Mouse (Mus musculus) CH12.LX (cell line): ENCODE measurements at regions not wholly inside any gene's neighbourhood (a gene's known extent, or its start where the extent isn't known, plus 50 kb on each side); places are given as distances from the start of the nearest gene placed in this dataset.

Experiments used
- DNase-seq: peaks from one replicate; pipeline ENCODE4 v3.0.0-alpha.2; 2013; ENCODE audit errors: extremely low read depth
- H3K27ac ChIP-seq: 2 replicates; pipeline ENCODE4 v1.5.1; 2012; ENCODE audit warnings: low read depth, mild to moderate bottlenecking, control low read depth, moderate library complexity; ENCODE audit not compliant: insufficient read depth
- H3K27me3 ChIP-seq: replicated peaks from 2 replicates; pipeline ENCODE3; 2012; ENCODE audit warnings: inconsistent platforms
- H3K36me3 ChIP-seq, 2 experiments: replicated peaks in 1 of 2; 2 replicates each; pipeline versions ENCODE3 to v1.6.1; 2012; ENCODE audit warnings: inconsistent platforms in 1 of 2, low read length in 1 of 2, mild to moderate bottlenecking in 1 of 2, mixed read lengths in 1 of 2, moderate library complexity in 1 of 2; ENCODE audit not compliant: control insufficient read depth in 1 of 2, insufficient read depth in 1 of 2
- H3K4me1 ChIP-seq, 2 experiments: 2 replicates each; pipeline ENCODE4 v1.6.1; 2012; ENCODE audit warnings: inconsistent platforms in 1 of 2, moderate library complexity in 1 of 2; ENCODE audit not compliant: insufficient read depth in 2 of 2, control insufficient read depth in 1 of 2
- H3K4me2 ChIP-seq: 2 replicates; pipeline ENCODE4 v1.6.1; 2012; ENCODE audit warnings: low read depth, mild to moderate bottlenecking, control low read depth; ENCODE audit not compliant: poor library complexity, insufficient read depth, severe bottlenecking
- H3K4me3 ChIP-seq, 3 experiments: fragments of 150-350 bp in 1 of 3; sonication (generic) in 1 of 3; replicated peaks in 1 of 3; 2 replicates each; pipeline versions ENCODE3 to v1.5.1; 2011 to 2012; ENCODE audit warnings: low read depth in 2 of 3, low read length in 2 of 3, mild to moderate bottlenecking in 2 of 3, moderate library complexity in 2 of 3, control low read depth in 1 of 3, improper control_type of control experiment in 1 of 3, inconsistent platforms in 1 of 3, mixed read lengths in 1 of 3; ENCODE audit not compliant: poor library complexity in 1 of 3
- H3K79me2 ChIP-seq: replicated peaks from 2 replicates; pipeline ENCODE4 v1.6.1; 2012; ENCODE audit warnings: mild to moderate bottlenecking, moderate library complexity; ENCODE audit not compliant: control insufficient read depth, poor library complexity, insufficient read depth, severe bottlenecking; ENCODE audit errors: extremely low read depth
- H3K9ac ChIP-seq: 2 replicates; pipeline ENCODE4 v1.6.1; 2012; ENCODE audit warnings: low read depth, mild to moderate bottlenecking, control low read depth, moderate library complexity; ENCODE audit not compliant: insufficient read depth
- H3K9me3 ChIP-seq: replicated peaks from 2 replicates; pipeline ENCODE3; 2012; ENCODE audit warnings: low read length, inconsistent platforms, mixed read lengths
- E2F4 ChIP-seq: IDR thresholded peaks from 2 replicates; pipeline ENCODE4 v1.6.1; 2011; ENCODE audit warnings: low read depth, low read length, improper control_type of control experiment; ENCODE audit not compliant: insufficient replicate concordance
- ELF1 ChIP-seq: IDR thresholded peaks from 2 replicates; pipeline ENCODE4 v1.6.1; 2014; ENCODE audit warnings: low read depth, mild to moderate bottlenecking, inconsistent platforms, low read length, improper control_type of control experiment
- EP300 ChIP-seq: IDR thresholded peaks from 2 replicates; pipeline ENCODE4 v1.6.1; 2011; ENCODE audit warnings: low read length, improper control_type of control experiment
- ETS1 ChIP-seq: conservative IDR thresholded peaks from 2 replicates; pipeline ENCODE4 v1.6.1; 2012; ENCODE audit warnings: low read depth, mild to moderate bottlenecking, inconsistent platforms, low read length, improper control_type of control experiment, moderate library complexity
- HCFC1 ChIP-seq: IDR thresholded peaks from 2 replicates; pipeline ENCODE4 v1.6.1; 2012; ENCODE audit warnings: low read depth, mild to moderate bottlenecking, inconsistent platforms, low read length, improper control_type of control experiment
- JUND ChIP-seq: conservative IDR thresholded peaks from 2 replicates; pipeline ENCODE4 v1.6.1; 2011; ENCODE audit warnings: low read depth, low read length, improper control_type of control experiment
- MAX ChIP-seq: IDR thresholded peaks from 2 replicates; pipeline ENCODE4 v1.6.1; 2011; ENCODE audit warnings: low read length, improper control_type of control experiment
- MYC ChIP-seq: IDR thresholded peaks from 2 replicates; pipeline ENCODE4 v1.6.1; 2011; ENCODE audit warnings: low read depth, mild to moderate bottlenecking, improper control_type of control experiment, low read length
- NELFE ChIP-seq: IDR thresholded peaks from 2 replicates; pipeline ENCODE4 v1.6.1; 2011; ENCODE audit warnings: low read depth, low read length, improper control_type of control experiment
- POLR2AphosphoS2 ChIP-seq: IDR thresholded peaks from 2 replicates; pipeline ENCODE4 v1.6.1; 2011; ENCODE audit warnings: low read depth, low read length, improper control_type of control experiment
- RCOR1 ChIP-seq: conservative IDR thresholded peaks from 2 replicates; pipeline ENCODE4 v1.6.1; 2012; ENCODE audit warnings: low read depth, mild to moderate bottlenecking, inconsistent platforms, low read length, improper control_type of control experiment
- UBTF ChIP-seq: IDR thresholded peaks from 2 replicates; pipeline ENCODE4 v1.6.1; 2012; ENCODE audit warnings: low read depth, mild to moderate bottlenecking, inconsistent platforms, low read length, improper control_type of control experiment, moderate library complexity
- USF1 ChIP-seq: IDR thresholded peaks from 2 replicates; pipeline ENCODE4 v1.6.1; 2014; ENCODE audit warnings: low read depth, mild to moderate bottlenecking, inconsistent platforms, low read length, improper control_type of control experiment
- ZNF384 ChIP-seq: IDR thresholded peaks from 2 replicates; pipeline ENCODE4 v1.6.1; 2012; ENCODE audit warnings: low read depth, low read length, improper control_type of control experiment, inconsistent platforms
- dilution Hi-C: fragments of 300-500 bp; cut with MboI; formaldehyde crosslinking; loops from 2 replicates; pipeline ENCODE4 v1.14.3; 2020; ENCODE audit warnings: low sequenced_read_pairs; ENCODE audit not compliant: extremely low pct_unique_long_range_greater_than_20kb, extremely low pct_ligation_motif_present
- in situ Hi-C: fragments of 300-500 bp; cut with MboI; formaldehyde crosslinking; loops from 3 replicates; pipeline ENCODE4 v1.14.3; 2019; ENCODE audit warnings: low sequenced_read_pairs, low pct_ligation_motif_present, low pct_unique_long_range_greater_than_20kb, mixed read lengths

- in situ Hi-C loops, result no loop called here
- Histone ChIP-seq H3K4me1 (no peaks in the 10 kb centered on the region), H3K36me3 (no peaks in the 10 kb centered on the region), H3K4me2 (no peak overlapping the region), H3K4me3 (no peak overlapping the region), H3K27me3 (no peaks in the 10 kb centered on the region), H3K79me2 (no peaks in the 10 kb centered on the region), H3K27ac (no peak overlapping the region), H3K9ac (no peak overlapping the region), H3K9me3 (no peaks in the 10 kb centered on the region)
- DNase-seq, result no peak
- dilution Hi-C loops, result no loop called here
- TF ChIP-seq POLR2AphosphoS2, result no peak
- TF ChIP-seq HCFC1, result no peak
- no peak for TF ChIP-seq ELF1
- no peak for TF ChIP-seq JUND
- TF ChIP-seq NELFE, result no peak
- no peak for TF ChIP-seq MAX
- TF ChIP-seq EP300, result no peak
- TF ChIP-seq UBTF, result no peak
These were observed 93.2 kb upstream of the Kcnj16 start for GRCm38 (mm10) chr11:110874626-110875025.

DNA sequence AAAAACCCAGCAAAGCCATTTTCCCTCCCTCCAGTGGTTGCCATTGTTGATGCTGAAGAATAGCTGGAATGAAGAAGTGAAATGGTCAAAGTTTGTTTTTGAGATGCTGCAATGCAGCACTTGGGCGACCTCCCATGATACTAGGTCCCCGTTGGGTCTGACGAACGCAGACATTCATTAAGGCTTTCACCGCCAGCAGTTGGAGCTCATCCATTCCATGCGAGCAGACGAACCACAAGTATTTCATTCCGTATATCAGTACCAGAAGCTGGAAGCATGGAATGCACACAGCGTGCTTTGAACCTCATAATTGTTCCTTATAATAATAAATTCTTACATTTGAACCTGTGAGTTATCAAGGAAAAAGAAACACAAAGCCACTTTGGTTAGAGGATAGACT lies 86.9 kb upstream of the Kcnj16 start:
- no peak overlapping the region for H3K9ac ChIP-seq
- no peaks in the 10 kb centered on the region for H3K9me3 ChIP-seq
- no peaks in the 10 kb centered on the region for H3K4me1 ChIP-seq
- H3K36me3 ChIP-seq, result no peaks in the 10 kb centered on the region
- H3K27ac ChIP-seq, result no peak overlapping the region
- H3K27me3 ChIP-seq, result no peaks in the 10 kb centered on the region
- H3K4me2 ChIP-seq, result no peak overlapping the region
- no peak for TF ChIP-seq POLR2AphosphoS2
- no peak for TF ChIP-seq USF1
- TF ChIP-seq E2F4, result no peak
- no peak for TF ChIP-seq MAX
- TF ChIP-seq ETS1, result no peak
- no peak for TF ChIP-seq ZNF384
- TF ChIP-seq EP300, result no peak
- no peak for TF ChIP-seq ELF1
- no peak for TF ChIP-seq MYC
- no peak for TF ChIP-seq RCOR1
- H3K4me3 ChIP-seq, result no peak overlapping the region
- dilution Hi-C loops, result no loop called here
- in situ Hi-C loops, result no loop called here
- H3K79me2 ChIP-seq, result no peaks in the 10 kb centered on the region
- no peak for DNase-seq
